ENCODE assay signal across 16 mouse cellular contexts in genomic region chr7:46613091-46613490, GRCm38 (mm10). TPM values are rescaled to one million over a fixed set of nuclear protein-coding genes. Genes with fewer than 3 reads are reported as not detected.
A peak's percentile ranks its signal among the peaks of the same experiment; 100 is the strongest.
DNase-seq lines count a peak whose midpoint lies in the region; ATAC-seq and TF ChIP-seq lines count a peak whose summit lies in the region.
"Had no signal": no experiment of that assay in that cellular context is flagged by ENCODE, and none has a peak within 500 bp of the region (broad histone marks: within the 10 kb centered on the region; RNA-seq: fewer than 3 reads in every experiment).

No protein-coding gene starts in this region.

- H3K9ac ChIP-seq in lung, embryonic 14.5 days = no peak overlapping the region
- H3K9ac ChIP-seq in intestine, embryonic 16.5 days (ENCODE audit: low read depth, low read length) = no peak overlapping the region
- H3K9ac ChIP-seq: neural tube, embryonic 13.5 days had no signal

- 40% methylated on average over 10 of the region's 10 CpGs for WGBS in lung, embryonic 14.5 days
- 57% methylated on average over 10 of the region's 10 CpGs for WGBS in lung, adult 2 months
- WGBS in intestine, embryonic 16.5 days = 76% methylated on average over 10 of the region's 10 CpGs

- TF ChIP-seq CTCF in lung, embryonic 14.5 days (IDR thresholded peaks at IDR 0.05; ENCODE audit: low read depth) = no peak
- TF ChIP-seq CTCF in lung, adult 2 months (IDR thresholded peaks at IDR 0.05; ENCODE audit: insufficient read depth, low read length) = no peak

- H3K4me1 ChIP-seq in lung, embryonic 14.5 days (ENCODE audit: insufficient read depth) = peaks cover 8% of the 10 kb centered on the region; the same call in 1 of the 2 replicates
- 0 out of 2 replicates have a peak, but pooled peaks cover 3% of the 10 kb centered on the region for H3K4me1 ChIP-seq in lung, adult 2 months (ENCODE audit: control insufficient read depth, insufficient read depth, low read length)
- H3K4me1 ChIP-seq in intestine, embryonic 16.5 days (ENCODE audit: control insufficient read depth, insufficient read depth, low read length) = no peaks in the 10 kb centered on the region
- H3K4me1 ChIP-seq: neural tube, embryonic 13.5 days had no signal

- H3K27ac ChIP-seq in lung, embryonic 14.5 days (ENCODE audit: low read depth) = no peak overlapping the region
- no peak overlapping the region for H3K27ac ChIP-seq in intestine, embryonic 16.5 days (ENCODE audit: low read length)
- H3K27ac ChIP-seq: embryonic facial prominence, embryonic 10.5 days; neural tube, embryonic 13.5 days had no signal

- no peak overlapping the region for H3K4me2 ChIP-seq in lung, embryonic 14.5 days
- no peak overlapping the region for H3K4me2 ChIP-seq in intestine, embryonic 16.5 days (ENCODE audit: low read depth, low read length)
- H3K4me2 ChIP-seq: heart, embryonic 11.5 days; neural tube, embryonic 13.5 days had no signal

- DNase-seq in adrenal gland, adult 2 months = peak; percentile 62
- no peak for DNase-seq in adrenal gland, postnatal 14 days
- peak; percentile 71 for DNase-seq in lung, embryonic 14.5 days
- DNase-seq in lung, adult 2 months = no peak
- peak; percentile 16 for DNase-seq in kidney, postnatal 10 days
- DNase-seq in gastrocnemius, postnatal 25 days = no peak
- DNase-seq: right cerebral cortex, postnatal 25 days; thymus, adult 18-20 months had no signal

- H3K27me3 ChIP-seq in lung, embryonic 14.5 days (ENCODE audit: insufficient read depth, low read length) = no peaks in the 10 kb centered on the region
- H3K27me3 ChIP-seq in intestine, embryonic 16.5 days (replicated peaks; ENCODE audit: control insufficient read depth, insufficient read depth, low read length) = no peaks in the 10 kb centered on the region
- H3K27me3 ChIP-seq: neural tube, embryonic 13.5 days had no signal

- H3K9me3 ChIP-seq in lung, embryonic 14.5 days (ENCODE audit: low read depth, low read length) = no peaks in the 10 kb centered on the region
- H3K9me3 ChIP-seq in intestine, embryonic 16.5 days (ENCODE audit: control insufficient read depth, low read length) = no peaks in the 10 kb centered on the region
- H3K9me3 ChIP-seq: embryonic facial prominence, embryonic 10.5 days; neural tube, embryonic 13.5 days had no signal

- peak; percentile 60 for ATAC-seq in lung, embryonic 14.5 days (ENCODE audit: insufficient read depth)
- ATAC-seq in monocyte, adult 5-6 weeks (replicated peaks; ENCODE audit: insufficient number of reproducible peaks, low FRiP score, low TSS enrichment, poor library complexity, severe bottlenecking) = no peak
- ATAC-seq in intestine, embryonic 16.5 days = no peak
- ATAC-seq: inflammation-experienced regulatory T-cells, adult 6 months had no signal

- H3K36me3 ChIP-seq in lung, embryonic 14.5 days (ENCODE audit: insufficient read depth) = no peaks in the 10 kb centered on the region
- H3K36me3 ChIP-seq in intestine, embryonic 16.5 days (ENCODE audit: control insufficient read depth, insufficient read depth, low read length) = no peaks in the 10 kb centered on the region

- TF ChIP-seq POLR2A in lung, adult 2 months (IDR thresholded peaks at IDR 0.05; ENCODE audit: borderline replicate concordance, extremely low read depth, low read depth, low read length) = no peak

- H3K4me3 ChIP-seq in lung, embryonic 14.5 days (ENCODE audit: low read depth, low read length) = no peak overlapping the region
- H3K4me3 ChIP-seq in lung, adult 2 months (replicated peaks; ENCODE audit: extremely low read depth, low read depth, low read length) = no peak overlapping the region
- H3K4me3 ChIP-seq in intestine, embryonic 16.5 days (ENCODE audit: low read length) = no peak overlapping the region
- H3K4me3 ChIP-seq: embryonic facial prominence, embryonic 10.5 days; neural tube, embryonic 13.5 days had no signal

RNA-seq across cellular contexts. Expression of gene Sergef, which starts 26.5 kb away (rescaled TPM):
- 10 to 100 TPM; 18.4 to 28.4 TPM for total RNA-seq in adrenal gland, adult 2 months (2021)
- 17.4 and 19.2 TPM in 2 replicates for polyA plus RNA-seq in adrenal gland, adult 2 months (2012; rRNA removed)
- 13.8 and 14.0 TPM in 2 replicates for total RNA-seq in adrenal gland, postnatal 14 days (2021)
- 10.6 and 12.7 TPM in 2 replicates for polyA plus RNA-seq in lung, embryonic 14.5 days (2014; fragmentation: Nextera tagmentation; extraction: Ambion mirVana)
- 7.2 and 9.5 TPM in 2 replicates for polyA plus RNA-seq in lung, adult 2 months (2012; rRNA removed)
- total RNA-seq in gastrocnemius, postnatal 25 days (2021) = 1 to 10 TPM; 3.9 to 4.6 TPM
- total RNA-seq in monocyte, adult 5-6 weeks (2017) = 5.3 to 18.6 TPM (median 16.5 TPM) in 3 replicates
- 14.6 and 14.7 TPM in 2 replicates for polyA plus RNA-seq in intestine, embryonic 16.5 days (2015; fragmentation: Nextera tagmentation; extraction: Ambion mirVana)

RNA-seq across cellular contexts. Expression of gene Tph1, which starts 59.2 kb away (rescaled TPM):
- not detected for total RNA-seq in adrenal gland, adult 2 months (2021)
- not detected in 2 replicates for polyA plus RNA-seq in adrenal gland, adult 2 months (2012; rRNA removed)
- total RNA-seq in adrenal gland, postnatal 14 days (2021) = 0.26 TPM in 1 of 2 replicates, not detected in the other
- 0.54 TPM in 1 of 2 replicates, not detected in the other for polyA plus RNA-seq in lung, embryonic 14.5 days (2014; fragmentation: Nextera tagmentation; extraction: Ambion mirVana)
- polyA plus RNA-seq in lung, adult 2 months (2012; rRNA removed) = 0.09 TPM in 1 of 2 replicates, not detected in the other
- 1 to 10 TPM in 1 of 2 experiments, under 1 TPM in 1; 0.88 to 1.0 TPM for total RNA-seq in gastrocnemius, postnatal 25 days (2021)
- not detected in 3 replicates for total RNA-seq in monocyte, adult 5-6 weeks (2017)
- 2.4 and 2.6 TPM in 2 replicates for polyA plus RNA-seq in intestine, embryonic 16.5 days (2015; fragmentation: Nextera tagmentation; extraction: Ambion mirVana)
- total RNA-seq: liver, adult 2 months; MEL had no signal
- polyA plus RNA-seq: heart, embryonic 11.5 days; liver, adult 2 months had no signal

Comparison
In these comparisons a context has a peak if more than half of its experiments do, and no peak if none do; other contexts are left out.
1. DNase-seq: peak in adrenal gland, adult 2 months (single experiment), lung, embryonic 14.5 days (single experiment) and kidney, postnatal 10 days (single experiment); none in adrenal gland, postnatal 14 days (single experiment), lung, adult 2 months (single experiment) and gastrocnemius, postnatal 25 days (single experiment).